Mouse (Mus musculus) midbrain, embryonic 11.5 days (tissue): Measurements from ENCODE around the gene Bhlha15. TPM values are rescaled to one million over a fixed set of nuclear protein-coding genes. Genes with fewer than 3 reads are reported as not detected.

Experiments
- ATAC-seq: fragments of 200-750 bp; cut with Nextera tagmentation; 2 replicates; pipeline ENCODE4 v1.8.0; 2017; ENCODE audit warnings: moderate TSS enrichment, moderate library complexity; ENCODE audit not compliant: low FRiP score
- DNase-seq: peaks from one replicate; pipeline ENCODE4 v3.0.0; 2015; ENCODE audit warnings: low spot score; ENCODE audit errors: missing footprints
- H3K27ac ChIP-seq: fragments of 300-500 bp; sonication (generic); 2 replicates; pipeline ENCODE4 v1.5.1; 2014; ENCODE audit warnings: low read depth, low read length
- H3K27me3 ChIP-seq: fragments of 300-500 bp; sonication (generic); 2 replicates; pipeline ENCODE4 v1.6.1; 2014; ENCODE audit warnings: mild to moderate bottlenecking, low read length, moderate library complexity, mixed read lengths; ENCODE audit not compliant: control insufficient read depth, insufficient read depth
- H3K36me3 ChIP-seq: fragments of 300-500 bp; sonication (generic); 2 replicates; pipeline ENCODE4 v1.6.1; 2014; ENCODE audit warnings: mild to moderate bottlenecking, low read length, moderate library complexity, mixed read lengths; ENCODE audit not compliant: control insufficient read depth, insufficient read depth
- H3K4me1 ChIP-seq: fragments of 300-500 bp; sonication (generic); 2 replicates; pipeline ENCODE4 v1.6.1; 2014; ENCODE audit warnings: low read length; ENCODE audit not compliant: control insufficient read depth, insufficient read depth
- H3K4me2 ChIP-seq: fragments of 300-500 bp; sonication (generic); 2 replicates; pipeline ENCODE4 v1.6.1; 2014; ENCODE audit warnings: mild to moderate bottlenecking, moderate library complexity
- H3K4me3 ChIP-seq: fragments of 300-500 bp; sonication (generic); 2 replicates; pipeline ENCODE4 v1.5.1; 2014; ENCODE audit warnings: low read depth, low read length
- H3K9ac ChIP-seq: fragments of 300-500 bp; sonication (generic); 2 replicates; pipeline ENCODE4 v1.6.1; 2014; ENCODE audit warnings: low read length
- H3K9me3 ChIP-seq: fragments of 300-500 bp; sonication (generic); 2 replicates; pipeline ENCODE4 v1.6.1; 2016; ENCODE audit warnings: low read length; ENCODE audit not compliant: control insufficient read depth
- WGBS: fragments of 180-500 bp; shearing (Covaris S2); extraction: QIAGEN DNeasy Blood & Tissue Kit; methylation state at CpG from one replicate; pipeline ENCODE4 v1.1.7; 2014; 5-methylcytosine and 5-hydroxymethylcytosine counted together
- polyA plus RNA-seq: library from polyadenylated mRNA; unstranded; fragments of >200 nt; fragmentation: Nextera tagmentation; extraction: Ambion mirVana; gene quantifications from 2 replicates; pipeline ENCODE4 v1.2.1, GENCODE M21; 2014

Bhlha15 gene
- polyA plus RNA-seq, 1 experiment from 2014 or later, result not detected

GRCm38 (mm10) chr5:144219306-144219705, 29.2 kb downstream of the Bhlha15 start:
- H3K9me3 ChIP-seq, result no peaks in the 10 kb centered on the region
- 74% methylated on average over 12 of the region's 12 CpGs for WGBS
- H3K4me1 ChIP-seq, result peaks cover 15% of the 10 kb centered on the region
- no peak overlapping the region for H3K4me3 ChIP-seq
- no peak overlapping the region for H3K4me2 ChIP-seq
- no peak overlapping the region for H3K9ac ChIP-seq
- no peaks in the 10 kb centered on the region for H3K27me3 ChIP-seq
- DNase-seq (no peak), ATAC-seq (no peak)
- no peaks in the 10 kb centered on the region for H3K36me3 ChIP-seq
- H3K27ac ChIP-seq, result no peak overlapping the region

- no peaks in the 10 kb centered on the region for H3K9me3 ChIP-seq
- DNase-seq (no peak), ATAC-seq (no peak)
- H3K4me3 ChIP-seq, result no peak overlapping the region
- H3K4me2 ChIP-seq, result no peak overlapping the region
- H3K27ac ChIP-seq, result no peak overlapping the region
- H3K4me1 ChIP-seq, result peaks cover 15% of the 10 kb centered on the region
- 87% methylated on average over 5 of the region's 5 CpGs for WGBS
- H3K36me3 ChIP-seq, result no peaks in the 10 kb centered on the region
- H3K9ac ChIP-seq, result no peak overlapping the region
- H3K27me3 ChIP-seq, result no peaks in the 10 kb centered on the region
These were observed 29.9 kb downstream of the Bhlha15 start for GRCm38 (mm10) chr5:144219936-144220335.

GRCm38 (mm10) chr5:144221305-144221704, 31.2 kb downstream of the Bhlha15 start:
- H3K9ac ChIP-seq, result no peak overlapping the region
- ATAC-seq (no peak), DNase-seq (no peak)
- no peak overlapping the region for H3K4me2 ChIP-seq
- no peak overlapping the region for H3K4me3 ChIP-seq
- peaks cover 15% of the 10 kb centered on the region for H3K4me1 ChIP-seq
- H3K27me3 ChIP-seq, result no peaks in the 10 kb centered on the region
- H3K36me3 ChIP-seq, result no peaks in the 10 kb centered on the region
- no peaks in the 10 kb centered on the region for H3K9me3 ChIP-seq
- H3K27ac ChIP-seq, result no peak overlapping the region
- WGBS, result 81% methylated on average over 4 of the region's 4 CpGs

- no peaks in the 10 kb centered on the region for H3K36me3 ChIP-seq
- no peak for DNase-seq
These were observed 32.9 kb downstream of the Bhlha15 start for GRCm38 (mm10) chr5:144222811-144223502.

GRCm38 (mm10) chr5:144223503-144223862, 33.4 kb downstream of the Bhlha15 start, which contains the start of gene Tecpr1:
Gene Tecpr1, minus strand, starts transcription at chr5:144223615.
- ATAC-seq (peak; percentile 96), DNase-seq (peak; percentile 99)
- Histone ChIP-seq H3K36me3 (no peaks in the 10 kb centered on the region), H3K4me3 (peak within 1 kb of the TSS; percentile 49), H3K9ac (peak within 1 kb of the TSS; percentile 76), H3K9me3 (no peaks in the 10 kb centered on the region), H3K4me2 (peak within 1 kb of the TSS; percentile 70), H3K27ac (0 out of 2 replicates have a peak within 1 kb of the TSS, but pooled peaks have one; percentile 38), H3K27me3 (no peaks in the 10 kb centered on the region), H3K4me1 (peaks cover 15% of the 10 kb centered on the region)
- WGBS, result under 1% methylated on average over 37 of the region's 37 CpGs

More at GRCm38 (mm10) chr5:144222811-144223502, 32.9 kb downstream of the Bhlha15 start:
- Histone ChIP-seq H3K4me2 (peak overlapping the region; percentile 70), H3K27ac (no peak overlapping the region), H3K9me3 (no peaks in the 10 kb centered on the region), H3K4me3 (peak overlapping the region; percentile 49), H3K4me1 (peaks cover 15% of the 10 kb centered on the region), H3K9ac (peak overlapping the region; percentile 76), H3K27me3 (no peaks in the 10 kb centered on the region)
- ATAC-seq, result peak; percentile 79; the same call in 1 of the 2 replicates
- WGBS, result 4% methylated on average over 25 of the region's 25 CpGs

GRCm38 (mm10) chr5:144223899-144224816, 34.1 kb downstream of the Bhlha15 start:
- H3K27ac ChIP-seq, result 0 out of 2 replicates have a peak overlapping the region, but pooled peaks have one; percentile 38
- H3K36me3 ChIP-seq, result no peaks in the 10 kb centered on the region
- 25% methylated on average over 18 of the region's 18 CpGs for WGBS
- H3K27me3 ChIP-seq, result no peaks in the 10 kb centered on the region
- peak overlapping the region; percentile 70 for H3K4me2 ChIP-seq
- H3K9me3 ChIP-seq, result no peaks in the 10 kb centered on the region
- DNase-seq (no peak), ATAC-seq (peak; percentile 36; the same call in 1 of the 2 replicates)
- peak overlapping the region; percentile 76 for H3K9ac ChIP-seq
- peaks cover 10% of the 10 kb centered on the region for H3K4me1 ChIP-seq
- H3K4me3 ChIP-seq, result peak overlapping the region; percentile 49

GRCm38 (mm10) chr5:144226220-144226619, 36.1 kb downstream of the Bhlha15 start:
- ATAC-seq (no peak), DNase-seq (no peak)
- peaks cover 10% of the 10 kb centered on the region for H3K4me1 ChIP-seq
- H3K4me3 ChIP-seq, result no peak overlapping the region
- no peak overlapping the region for H3K27ac ChIP-seq
- no peaks in the 10 kb centered on the region for H3K9me3 ChIP-seq
- no peak overlapping the region for H3K4me2 ChIP-seq
- H3K27me3 ChIP-seq, result no peaks in the 10 kb centered on the region
- H3K9ac ChIP-seq, result no peak overlapping the region
- H3K36me3 ChIP-seq, result no peaks in the 10 kb centered on the region
- WGBS, result 27% methylated on average over 11 of the region's 11 CpGs

- Histone ChIP-seq H3K27me3 (no peaks in the 10 kb centered on the region), H3K4me1 (no peaks in the 10 kb centered on the region), H3K27ac (no peak overlapping the region), H3K9me3 (no peaks in the 10 kb centered on the region), H3K4me3 (no peak overlapping the region), H3K36me3 (no peaks in the 10 kb centered on the region), H3K9ac (no peak overlapping the region), H3K4me2 (no peak overlapping the region)
- WGBS, result 93% methylated on average over 7 of the region's 7 CpGs
- ATAC-seq, result no peak
- no peak for DNase-seq
These were observed 40.1 kb downstream of the Bhlha15 start for GRCm38 (mm10) chr5:144230216-144230615.

GRCm38 (mm10) chr5:144231410-144231809, 41.3 kb downstream of the Bhlha15 start:
- Histone ChIP-seq H3K9me3 (no peaks in the 10 kb centered on the region), H3K27me3 (no peaks in the 10 kb centered on the region), H3K4me1 (no peaks in the 10 kb centered on the region), H3K4me3 (no peak overlapping the region), H3K27ac (no peak overlapping the region), H3K36me3 (no peaks in the 10 kb centered on the region), H3K9ac (no peak overlapping the region), H3K4me2 (no peak overlapping the region)
- no peak for ATAC-seq
- 76% methylated on average over 1 of the region's 1 CpGs for WGBS
- DNase-seq, result no peak
